Mouse (Mus musculus) T-cell, adult 2 months (primary cell): ENCODE measurements around the gene Tmsb10.
A peak's percentile ranks its signal among the peaks of the same experiment; 100 is the strongest.

ENCODE experiments used
- DNase-seq: peaks from one replicate; pipeline ENCODE4 v3.0.0; 2022; ENCODE audit warnings: low spot score

Tmsb10 gene

DNA sequence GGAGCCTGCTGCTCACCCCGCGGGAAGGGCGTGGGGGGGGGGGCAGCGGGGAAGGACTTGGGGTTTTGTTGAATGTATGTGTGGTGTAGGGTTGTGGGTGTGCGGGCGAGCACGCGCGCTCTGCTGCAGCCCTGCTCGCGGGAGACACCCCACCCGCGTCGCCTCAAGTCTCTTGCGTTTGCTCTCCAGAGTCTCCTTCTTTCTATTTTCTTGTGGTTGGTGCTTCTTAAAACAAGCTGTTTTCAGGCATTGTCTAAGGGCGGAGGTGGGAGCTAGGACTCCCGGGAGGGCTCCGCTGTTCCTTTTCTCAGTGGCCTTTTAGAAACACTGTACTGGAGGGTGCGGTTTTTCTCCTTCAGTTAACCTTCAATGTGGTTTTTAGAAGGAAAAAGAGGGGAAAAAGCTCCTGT lies at the start of gene Tmsb10:
Gene Tmsb10 (minus strand): TSS at position 87 of the 410 bp plus-strand sequence.
- DNase-seq, result no peak

DNA sequence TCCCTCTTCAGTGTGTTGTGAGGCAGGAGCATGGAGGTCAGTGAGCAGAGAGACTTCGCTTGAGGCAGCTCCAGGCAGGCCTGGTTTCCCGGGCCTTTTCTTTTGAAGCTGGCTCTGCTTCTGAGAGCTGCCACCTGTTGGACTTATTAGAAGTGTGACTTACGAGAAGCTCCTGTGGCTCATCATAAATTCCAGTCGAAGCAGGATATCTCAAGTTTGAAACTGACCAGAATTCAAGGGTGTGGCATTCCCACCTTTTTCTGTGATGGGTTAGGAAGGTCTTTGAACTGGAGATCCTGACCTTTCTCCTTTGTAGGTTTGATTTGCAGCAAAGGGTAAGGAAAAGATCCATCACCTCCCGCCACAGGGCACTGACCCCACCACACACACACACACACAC lies 45.1 kb upstream of the Tmsb10 start:
- no peak for DNase-seq

DNA sequence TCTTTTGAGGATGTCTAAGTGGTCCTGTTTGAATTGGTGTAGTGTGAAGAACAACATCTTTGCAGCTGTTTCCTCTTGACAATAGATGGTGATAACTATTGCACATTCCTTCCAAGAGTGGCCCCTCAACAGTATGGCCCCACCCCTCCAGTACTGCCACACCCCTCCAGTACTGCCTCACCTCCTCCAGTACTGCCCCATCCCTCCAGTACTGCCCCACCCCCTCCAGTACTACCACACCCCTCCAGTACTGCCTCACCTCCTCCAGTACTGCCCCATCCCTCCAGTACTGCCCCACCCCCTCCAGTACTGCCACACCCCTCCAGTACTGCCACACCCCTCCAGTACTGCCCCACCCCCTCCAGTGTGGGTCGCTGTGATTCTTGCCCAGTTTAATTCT lies 43.8 kb upstream of the Tmsb10 start:
- DNase-seq, result no peak

DNA sequence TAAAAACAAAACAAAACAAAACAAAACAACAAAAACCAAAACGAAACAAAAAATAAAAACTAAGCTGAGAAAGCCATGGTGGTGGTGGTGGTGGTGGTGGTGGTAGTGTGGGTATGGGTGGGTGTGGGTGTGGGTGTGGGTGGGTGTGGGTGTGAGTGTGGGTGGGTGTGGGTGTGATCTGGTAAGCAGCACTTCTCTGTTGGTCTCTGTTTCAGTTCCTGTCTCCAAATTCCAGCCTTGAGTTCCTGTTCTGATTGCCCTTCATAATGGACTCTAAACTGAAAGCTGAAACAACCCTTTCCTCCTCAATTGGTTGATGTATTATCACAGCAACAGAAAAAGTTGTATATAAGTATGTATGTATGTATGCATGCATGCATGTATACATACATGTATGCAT lies 40.3 kb upstream of the Tmsb10 start:
- no peak for DNase-seq

DNA sequence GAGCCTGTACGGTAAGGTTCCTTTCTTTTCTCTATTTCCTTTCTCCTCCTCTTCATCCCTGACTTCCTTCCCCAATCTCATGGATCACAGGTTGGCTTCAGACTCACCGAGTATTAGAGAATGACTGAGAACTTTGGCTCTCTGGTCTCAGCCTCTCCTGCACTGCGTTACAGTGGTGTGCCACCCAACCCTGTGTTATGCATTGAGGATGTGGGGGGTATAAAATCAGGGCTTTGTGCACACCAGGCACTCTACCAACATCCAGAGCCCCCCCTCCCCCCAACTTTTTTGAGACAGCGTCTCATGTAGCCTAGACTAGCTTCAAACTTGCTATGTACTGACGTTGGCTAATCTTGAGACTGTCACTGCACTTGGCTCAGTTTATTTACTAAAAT lies 35.1 kb upstream of the Tmsb10 start:
- peak; percentile 54 for DNase-seq

DNA sequence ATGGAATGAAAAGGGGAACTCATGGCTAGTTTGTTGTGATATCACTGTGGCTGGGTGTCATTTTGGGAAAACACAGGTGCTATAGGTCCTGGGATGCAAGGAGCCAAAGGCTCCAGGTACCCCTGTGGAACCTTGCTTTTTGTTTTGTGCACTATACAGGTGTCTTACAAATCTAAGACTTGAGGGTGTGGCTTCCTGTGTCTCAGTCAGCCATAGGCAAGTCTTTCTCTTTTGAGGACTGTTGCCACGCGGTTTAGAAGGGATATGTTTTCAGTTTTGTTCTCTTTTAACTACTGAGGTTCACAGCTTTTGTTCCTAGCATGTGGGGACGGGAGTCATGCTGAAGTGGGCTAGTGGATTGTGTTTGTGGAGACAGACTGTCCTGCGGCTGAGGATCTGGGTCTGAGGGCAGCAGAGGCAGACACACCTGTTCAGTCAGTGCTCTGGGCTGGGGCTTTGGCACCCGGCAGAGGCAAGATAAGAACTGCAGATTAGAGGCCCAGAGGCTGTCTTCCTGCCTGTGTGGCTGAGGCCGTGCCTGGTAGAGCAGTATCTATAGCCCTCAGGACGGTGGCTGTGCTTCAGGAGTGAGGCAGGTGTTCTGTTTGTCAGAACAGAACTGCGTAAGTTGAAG lies 34.6 kb upstream of the Tmsb10 start:
- DNase-seq, result peak; percentile 85

DNA sequence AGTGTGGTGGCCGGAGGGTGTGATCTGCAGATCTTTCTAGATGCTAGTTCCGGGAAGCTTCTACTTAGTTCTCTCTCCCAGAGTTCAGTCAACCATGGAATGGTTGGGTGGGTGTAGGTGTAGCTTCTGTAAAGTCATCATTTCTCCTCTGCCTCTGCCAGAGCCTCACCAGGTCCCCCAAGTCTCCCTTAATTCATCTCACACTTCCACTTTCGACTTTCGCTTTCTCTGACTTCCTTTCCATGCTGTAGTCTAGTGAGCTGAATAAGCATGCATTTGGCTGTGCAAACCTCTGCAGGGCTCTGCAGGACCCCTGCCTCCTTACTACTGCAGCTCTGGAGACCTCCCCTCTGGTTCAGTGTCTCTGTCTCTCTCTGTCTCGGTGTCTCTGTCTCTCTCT lies 31.7 kb upstream of the Tmsb10 start:
- DNase-seq, result peak; percentile 44

DNA sequence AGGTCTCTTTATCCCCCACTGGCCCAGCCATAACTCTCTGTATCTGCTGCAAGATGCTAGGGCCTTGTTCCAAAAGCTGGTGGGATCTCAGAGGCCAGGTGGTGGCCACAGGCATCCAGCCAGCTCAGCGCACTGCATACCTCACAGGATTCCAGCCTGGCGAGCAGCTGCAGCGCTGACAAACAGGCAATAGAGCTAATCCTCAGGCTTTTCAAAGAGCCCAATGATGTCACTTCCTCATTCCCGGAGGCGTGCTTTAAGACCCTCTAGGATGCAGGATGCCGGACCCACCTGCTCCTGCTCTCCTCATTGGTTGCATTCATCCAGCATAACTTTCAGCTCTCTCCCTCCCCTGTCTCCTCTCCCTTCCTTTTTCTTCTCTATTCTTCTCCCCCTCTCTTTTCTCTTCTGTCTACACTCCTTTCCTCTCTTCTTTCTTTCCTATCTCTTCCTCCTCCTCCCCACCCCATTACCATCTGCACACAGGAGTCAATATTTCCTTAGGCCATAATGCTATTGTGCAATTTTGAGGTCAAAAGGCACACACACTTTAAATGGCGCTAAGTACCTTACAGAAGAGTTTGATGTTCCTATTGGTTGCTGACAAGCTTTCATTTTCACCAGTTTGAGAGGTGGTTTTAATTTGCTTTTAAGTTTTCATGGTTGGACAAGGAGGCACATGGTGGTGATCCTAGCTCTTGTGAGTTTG lies 30.6 kb upstream of the Tmsb10 start:
- DNase-seq, result no peak

DNA sequence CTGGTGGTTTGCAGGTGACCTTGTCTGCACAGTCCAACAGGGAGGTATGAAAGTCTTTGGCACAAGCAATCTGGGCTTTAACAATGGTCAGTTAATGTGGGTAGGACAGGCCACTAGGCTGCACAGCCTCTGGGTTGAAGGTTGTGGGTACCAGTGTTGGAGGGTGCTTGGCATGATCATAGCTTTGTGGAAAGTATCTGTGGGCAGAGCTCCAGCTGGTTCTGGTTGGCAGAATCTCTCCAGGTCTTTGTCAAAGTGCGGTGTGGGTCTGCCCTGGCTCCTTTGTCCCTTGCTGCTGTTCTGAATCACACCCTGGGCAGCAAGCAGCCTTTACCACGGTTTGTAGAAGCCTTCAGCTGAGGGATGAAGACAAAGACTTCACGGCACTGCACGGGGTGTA lies 24.0 kb upstream of the Tmsb10 start:
- DNase-seq, result no peak

DNA sequence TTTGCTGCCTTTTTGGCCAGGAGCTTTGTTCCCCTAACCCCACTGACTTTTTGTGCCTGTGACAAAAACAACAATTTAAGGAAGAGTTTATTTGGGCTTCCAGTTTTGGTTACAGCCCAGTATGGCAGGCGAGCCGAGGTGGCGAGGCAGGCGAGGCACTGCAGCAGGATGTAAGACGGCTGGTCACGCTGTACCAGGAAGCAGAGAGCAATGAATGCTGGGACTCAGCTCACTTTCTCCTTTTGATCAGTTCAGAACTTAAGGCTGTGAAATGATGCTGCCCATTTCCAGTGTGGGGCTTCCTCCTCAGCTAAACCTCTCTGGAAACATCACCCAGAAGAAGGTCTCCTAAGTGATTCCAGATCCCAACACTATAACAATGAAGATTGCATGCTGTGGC lies 23.3 kb upstream of the Tmsb10 start:
- DNase-seq, result peak; percentile 66

DNA sequence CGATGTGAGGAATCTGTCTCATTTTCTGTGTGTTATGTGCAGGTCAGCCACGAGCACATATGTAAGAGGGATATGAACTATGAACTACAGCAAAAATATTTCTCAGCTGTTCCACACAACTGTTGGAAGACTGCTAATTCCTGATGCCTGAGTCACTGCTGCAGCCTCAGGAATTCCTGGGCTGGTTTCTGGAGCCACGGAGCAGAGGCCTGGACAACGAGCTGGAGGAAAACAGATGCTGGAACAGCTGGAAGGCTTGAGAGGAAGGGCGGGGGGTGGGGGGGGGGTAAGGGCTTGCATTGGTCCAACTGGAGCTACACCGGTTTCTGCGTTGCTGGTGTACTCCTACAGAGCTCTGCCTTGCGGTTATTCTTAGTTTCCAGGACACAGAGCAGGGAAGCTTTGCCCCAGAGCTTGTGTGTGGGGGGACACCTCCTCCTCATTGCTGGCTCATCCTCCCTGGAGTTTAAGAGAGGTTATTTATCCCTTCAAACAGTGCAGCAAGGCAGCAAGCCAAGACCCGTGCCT lies 22.6 kb upstream of the Tmsb10 start:
- DNase-seq, result no peak

DNA sequence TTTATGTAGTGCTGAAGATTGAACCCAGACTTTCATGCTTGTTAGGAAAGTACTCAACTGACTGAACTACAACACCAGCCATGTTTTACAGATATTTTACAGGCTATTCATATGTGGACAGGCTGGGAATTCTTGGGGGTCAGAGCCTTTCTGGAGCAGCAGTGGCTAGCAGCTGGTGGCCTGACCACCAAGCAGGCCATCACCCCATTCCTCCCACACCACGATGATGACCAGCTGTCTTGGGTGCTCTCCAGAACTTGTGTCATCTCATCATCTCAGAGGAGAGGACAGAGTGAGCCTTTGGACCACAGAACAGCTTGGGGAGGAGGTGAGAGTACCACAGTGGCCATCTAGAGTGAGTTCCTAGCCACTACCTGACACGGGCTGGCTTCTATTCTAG lies 18.3 kb upstream of the Tmsb10 start:
- no peak for DNase-seq

DNA sequence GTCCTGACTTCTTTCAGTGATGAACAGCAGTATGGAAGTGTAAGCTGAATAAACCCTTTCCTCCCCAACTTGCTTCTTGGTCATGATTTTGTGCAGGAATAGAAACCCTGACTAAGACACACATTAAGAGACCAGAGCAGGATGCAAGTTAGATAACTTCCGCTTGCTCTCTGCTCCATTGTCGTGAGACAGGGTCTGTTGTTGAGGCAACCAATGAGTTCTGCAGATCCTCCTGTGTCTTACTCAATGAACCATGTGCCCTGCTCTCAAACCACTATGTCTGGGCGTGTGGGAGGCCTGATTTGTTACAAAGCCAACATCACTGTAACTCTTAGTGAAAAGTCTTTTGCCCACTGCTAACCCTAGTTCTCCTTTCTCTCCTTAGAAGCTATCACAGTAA lies 12.5 kb upstream of the Tmsb10 start:
- peak; percentile 52 for DNase-seq

DNA sequence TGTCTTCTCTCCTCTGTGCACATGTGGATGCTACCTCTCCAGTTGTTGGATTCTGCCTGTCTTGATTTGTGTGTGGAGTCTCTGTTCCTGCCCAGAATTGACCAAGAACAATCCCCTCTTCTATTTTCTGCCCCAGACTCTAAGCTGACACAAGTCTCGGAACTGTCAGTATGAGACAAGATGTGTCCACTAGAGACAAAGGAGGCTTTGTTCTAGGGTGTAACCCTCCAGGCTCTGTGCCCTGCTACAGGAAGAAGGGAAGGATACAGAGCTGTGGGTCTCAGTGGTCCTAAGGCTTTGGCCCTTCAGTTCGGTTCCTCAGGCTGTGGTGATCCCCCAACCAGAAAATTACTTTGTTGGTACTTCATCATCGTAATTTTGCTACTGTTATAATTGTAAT lies 11.2 kb upstream of the Tmsb10 start:
- DNase-seq, result no peak

DNA sequence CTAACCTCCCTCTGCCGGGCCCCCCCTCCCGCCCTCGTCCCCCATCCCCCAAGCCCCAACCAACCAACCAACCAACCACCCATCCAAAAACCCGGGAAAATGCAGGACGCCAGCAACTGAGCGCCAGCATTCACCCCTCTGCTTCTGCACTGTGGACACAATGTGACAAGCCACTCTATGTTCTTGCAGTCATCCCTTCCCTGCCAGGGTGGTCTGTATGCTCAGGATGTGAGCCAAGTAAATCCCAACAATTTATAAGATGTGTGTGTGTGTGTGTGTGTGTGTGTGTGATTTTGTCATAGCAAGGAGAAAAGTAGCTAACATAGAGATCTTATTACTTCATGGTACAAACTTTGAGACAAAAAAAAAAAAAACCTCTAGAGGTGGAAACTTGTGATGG lies 6.7 kb upstream of the Tmsb10 start:
- no peak for DNase-seq

DNA sequence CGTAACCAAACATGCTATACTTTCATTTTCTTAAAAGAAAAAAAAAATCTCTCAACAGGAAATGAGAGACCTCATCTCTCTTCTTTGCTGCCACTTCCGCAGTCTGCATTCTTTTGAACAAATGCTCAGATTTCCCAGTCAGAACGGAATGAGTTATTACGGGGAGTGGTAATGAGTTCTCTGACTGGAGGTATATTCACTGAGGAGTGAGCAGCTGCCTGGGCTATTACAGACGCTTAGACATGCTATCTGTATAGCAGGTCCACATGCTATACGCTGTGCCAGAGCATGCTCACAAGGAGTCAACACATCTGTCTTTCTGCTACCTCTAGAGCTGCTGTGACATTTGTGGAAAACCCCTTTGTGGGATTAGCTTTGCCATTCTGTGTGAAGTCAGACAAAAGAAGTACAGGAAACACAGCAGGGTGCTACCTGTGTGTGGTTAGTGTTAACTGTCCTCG lies 3.8 kb upstream of the Tmsb10 start:
- DNase-seq, result peak; percentile 82

DNA sequence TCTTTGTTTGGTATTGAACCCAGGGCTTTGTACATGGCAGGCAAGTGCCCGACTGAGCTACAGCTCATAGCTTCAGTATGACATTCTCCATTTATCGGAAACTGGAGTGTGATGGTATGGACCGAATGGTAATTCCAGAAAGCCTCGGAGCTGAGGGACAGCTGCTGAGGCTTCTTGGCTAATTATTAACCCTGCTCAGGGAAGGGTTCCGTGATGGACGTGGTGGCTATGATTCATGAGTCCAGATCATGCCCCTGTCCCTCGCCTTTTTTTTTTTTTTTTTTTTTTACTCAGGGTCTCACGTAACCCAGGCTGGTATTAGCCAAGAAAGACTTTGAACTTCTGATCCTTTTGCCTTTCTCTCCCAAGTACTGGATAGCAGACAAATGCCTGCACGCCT lies 3.1 kb upstream of the Tmsb10 start:
- no peak for DNase-seq

DNA sequence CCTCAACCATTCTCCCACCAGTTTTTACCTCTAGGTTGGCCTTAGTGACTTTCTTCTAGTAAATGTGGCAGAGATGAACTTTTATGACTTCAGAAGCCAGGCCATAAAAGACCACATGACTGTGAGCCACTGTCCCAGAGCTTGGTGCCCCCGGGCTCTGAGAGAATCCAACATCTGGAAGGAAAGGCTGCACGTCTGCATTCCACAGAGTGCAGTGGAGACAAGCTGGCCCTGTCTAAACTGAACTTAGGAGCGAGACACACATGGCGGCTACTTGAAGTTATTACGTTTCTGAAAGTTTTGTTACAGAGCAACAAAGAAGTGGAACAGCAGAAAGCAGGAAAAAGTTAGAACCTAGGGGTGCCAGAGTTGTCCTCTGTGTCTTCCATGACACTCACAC lies 2.1 kb upstream of the Tmsb10 start:
- no peak for DNase-seq

DNA sequence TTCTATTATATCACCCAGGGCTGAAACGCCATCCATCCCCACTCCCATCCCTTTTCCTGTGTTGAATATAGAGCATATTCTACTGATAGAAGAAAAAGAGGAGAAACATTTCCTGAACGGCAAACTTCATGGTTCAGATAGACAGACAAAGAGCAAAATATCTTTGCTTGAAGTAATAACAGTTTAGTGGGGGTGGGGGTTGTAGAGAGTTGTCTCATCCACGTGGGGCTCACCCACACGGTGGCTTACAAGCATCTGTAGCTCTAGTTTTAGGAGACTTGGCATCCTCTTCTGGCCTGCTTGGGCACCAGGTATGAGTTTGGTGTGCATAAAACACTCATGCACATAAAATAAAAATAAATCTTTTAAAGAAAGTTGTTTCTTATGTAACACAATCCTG lies 627 bp upstream of the Tmsb10 start:
- peak; percentile 44 for DNase-seq

DNA sequence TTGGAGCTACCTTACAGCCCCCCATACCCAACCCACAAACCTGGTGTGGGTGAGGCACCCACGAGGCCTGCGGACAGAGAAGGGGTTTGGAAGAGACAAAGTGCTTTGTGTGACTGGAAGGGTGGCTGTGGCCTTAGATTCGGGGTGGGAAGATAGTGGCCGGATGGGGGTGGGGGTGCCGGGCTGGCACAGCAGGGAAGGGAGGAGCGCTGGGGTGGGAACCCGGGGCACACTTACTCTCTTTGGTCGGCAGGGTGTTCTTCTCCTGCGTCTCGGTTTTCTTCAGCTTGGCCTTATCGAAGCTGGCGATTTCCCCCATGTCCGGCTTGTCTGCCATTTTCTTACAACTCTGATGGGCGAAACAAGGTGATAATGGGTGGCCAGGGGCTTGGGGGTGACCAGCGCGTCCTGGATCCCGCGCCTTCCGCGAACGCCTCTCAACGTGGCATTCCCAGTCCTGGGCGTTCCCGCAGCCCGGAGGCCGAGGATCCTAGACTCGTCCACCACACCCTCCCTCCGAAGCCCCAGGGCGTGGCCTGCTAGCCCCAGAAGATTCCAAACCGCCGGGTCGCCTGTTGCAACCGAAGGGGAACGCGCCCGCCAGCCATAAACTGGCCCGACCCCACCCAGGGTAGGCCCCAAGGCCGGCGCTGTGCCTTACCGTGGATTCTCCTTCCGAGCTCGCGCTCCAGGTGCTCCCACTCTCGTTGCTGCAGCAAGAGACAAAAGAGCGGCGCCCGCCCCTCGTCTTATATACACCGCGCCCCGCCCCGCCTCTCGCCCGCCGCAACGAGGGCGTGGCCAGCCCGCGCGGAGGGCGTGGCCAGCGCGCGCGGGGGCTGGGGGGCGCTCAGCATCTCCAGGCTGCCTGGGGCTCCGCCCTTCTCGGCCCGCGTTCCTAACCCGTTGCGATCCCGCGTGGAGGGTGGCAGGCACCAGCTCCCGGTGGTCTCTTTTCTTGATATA lies 589 bp downstream of the Tmsb10 start:
- peak; percentile 91 for DNase-seq

DNA sequence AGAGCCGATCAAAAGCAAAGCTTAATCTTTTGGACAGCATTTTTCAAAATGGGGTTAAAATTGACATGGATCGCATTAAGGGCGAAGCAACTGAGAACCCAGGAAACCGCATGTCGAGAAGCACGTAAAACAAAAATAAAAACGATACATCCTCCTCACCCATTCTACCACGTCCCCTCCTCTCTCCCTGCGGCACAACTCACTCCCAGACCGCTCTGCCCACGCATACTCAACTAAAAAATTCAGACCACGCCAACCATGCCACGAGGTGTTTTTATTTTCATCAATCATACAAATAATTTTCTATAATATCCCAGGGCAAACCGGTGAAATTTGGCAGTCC lies 1.5 kb downstream of the Tmsb10 start:
- DNase-seq, result peak; percentile 56

DNA sequence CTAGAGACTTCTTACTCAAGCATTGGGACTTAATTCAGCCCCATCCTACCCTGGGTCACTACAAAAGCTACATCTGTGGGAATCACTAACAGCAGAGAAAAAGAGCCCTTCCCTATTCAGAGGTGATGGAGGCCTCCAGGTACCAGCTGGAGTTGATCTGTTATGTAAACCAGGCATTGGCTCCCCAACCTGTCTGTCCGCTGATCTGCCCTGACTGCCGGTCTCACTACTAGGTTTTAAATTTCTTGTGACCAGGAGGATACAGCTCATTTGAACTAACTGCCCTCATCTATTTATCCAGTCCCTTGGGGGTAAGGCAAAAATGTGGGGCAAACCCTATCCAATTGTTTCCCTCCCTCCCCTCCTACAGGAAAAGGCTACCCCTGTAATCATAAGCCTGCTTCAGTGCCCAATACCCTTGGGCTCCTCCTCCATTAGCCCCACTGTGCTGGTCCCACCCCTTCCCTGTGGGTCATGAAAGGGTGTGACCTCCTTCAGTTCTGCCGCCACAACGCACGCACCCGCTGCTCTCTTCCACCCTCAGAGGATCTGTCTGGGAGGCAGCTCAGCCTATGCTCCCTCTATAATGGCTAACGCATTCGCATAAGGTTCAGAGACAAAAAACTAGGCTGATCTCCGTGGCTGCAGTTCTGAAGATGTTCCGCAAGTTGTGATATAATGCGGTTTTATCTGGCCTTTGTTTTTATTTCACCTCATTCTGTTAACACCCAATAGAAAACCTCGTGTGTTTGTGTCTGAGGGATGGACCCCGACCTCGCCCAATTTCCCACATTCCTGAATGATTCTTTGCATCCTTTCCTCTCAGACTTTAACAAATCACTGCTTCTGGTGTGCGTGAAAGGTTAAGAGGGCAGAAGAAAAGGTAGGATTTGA lies 2.1 kb downstream of the Tmsb10 start:
- peak; percentile 86 for DNase-seq
